Mouse (Mus musculus) effector memory CD4-positive, alpha-beta T cell, adult 7 months (primary cell): ENCODE measurements around the gene P2rx4. TPM values are rescaled to one million over a fixed set of nuclear protein-coding genes. Genes with fewer than 3 reads are reported as not detected.

ENCODE experiments used
- polyA plus RNA-seq: library from polyadenylated mRNA; unstranded; fragments of 100-300 nt; shearing (Covaris generic); gene quantifications from one replicate; pipeline ENCODE4 v1.2.1, GENCODE M21; 2017

The P2rx4 gene
- 56.8 TPM for polyA plus RNA-seq

DNA sequence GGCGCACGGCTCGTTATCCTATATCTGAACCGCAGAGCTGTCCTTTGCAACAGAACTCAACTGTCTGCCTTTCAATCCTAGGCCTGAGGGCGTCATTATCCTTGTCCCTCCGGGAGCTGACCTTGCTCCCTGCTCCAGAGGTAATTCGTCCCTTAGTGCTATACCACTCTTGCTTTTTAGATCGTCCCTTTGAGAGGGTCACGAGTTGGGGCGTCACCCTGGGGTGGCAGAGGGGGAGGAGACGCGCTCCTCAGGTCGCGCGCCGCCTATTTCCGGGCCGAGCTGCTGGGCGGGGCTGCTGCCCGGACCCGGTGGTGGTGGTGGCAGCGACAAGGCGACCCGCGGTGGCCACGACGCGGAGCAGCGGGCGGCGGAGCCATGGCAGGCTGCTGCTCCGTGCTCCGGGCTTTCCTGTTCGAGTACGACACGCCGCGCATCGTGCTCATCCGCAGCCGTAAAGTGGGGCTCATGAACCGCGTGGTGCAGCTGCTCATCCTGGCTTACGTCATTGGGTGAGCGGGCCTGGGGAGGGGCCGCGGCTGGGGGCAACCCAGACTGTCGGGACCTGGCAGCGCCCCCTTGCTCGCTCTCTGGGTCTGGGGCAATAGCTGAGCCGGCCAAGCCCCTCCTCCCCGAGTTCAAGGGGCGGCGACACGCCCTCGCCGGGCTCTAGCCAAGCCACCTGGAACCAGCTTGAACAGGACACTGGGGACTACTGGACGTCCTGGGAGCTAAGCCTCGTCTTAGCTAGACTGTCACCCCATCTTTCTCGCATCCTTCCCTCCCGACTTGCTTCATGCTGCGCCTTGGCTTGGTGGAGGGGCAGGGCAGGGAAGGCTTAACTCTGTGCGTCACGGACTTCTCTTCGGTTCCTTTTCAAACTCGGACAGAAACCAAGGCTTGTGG, at the start of gene P2rx4:
Gene P2rx4 (plus strand): TSS at position 269 of the 906 bp plus-strand sequence.

Other genes starting within 250 kb of the P2rx4 start
- 79.5 TPM for gene Atp2a2, start 205.3 kb upstream of the P2rx4 start, polyA plus RNA-seq
- 2.8 TPM for gene Ift81, start 93.0 kb upstream of the P2rx4 start, polyA plus RNA-seq
- 21.3 TPM for gene P2rx7, start 63.6 kb upstream of the P2rx4 start, polyA plus RNA-seq
- gene Camkk2, start 71.9 kb downstream of the P2rx4 start, polyA plus RNA-seq, result 14.9 TPM
- 231 TPM for gene Anapc5, start 113.8 kb downstream of the P2rx4 start, polyA plus RNA-seq
- 24.4 TPM for gene Rnf34, start 142.5 kb downstream of the P2rx4 start, polyA plus RNA-seq